Mouse (Mus musculus): ENCODE data around the gene Natd1. TPM values are rescaled to one million over a fixed set of nuclear protein-coding genes. Genes with fewer than 3 reads are reported as not detected.
"Not testable (repeated sequence)": the region's sequence is repeated elsewhere in the genome, so short reads cannot be mapped to it uniquely, and the experiment has no call there.

Natd1 gene
- polyA plus RNA-seq, 1 experiment from 2014 or later, result 14.2 TPM

- Histone ChIP-seq H3K27me3 (no peaks in the 10 kb centered on the region), H3K4me3 (replicated peaks) (no peak overlapping the region), H3K9ac (replicated peaks) (no peak overlapping the region), H3K4me1 (replicated peaks) (no peaks in the 10 kb centered on the region), H3K27ac (no peak overlapping the region), H3K4me2 (no peak overlapping the region), H3K36me3 (no peaks in the 10 kb centered on the region), H3K9me3 (no peaks in the 10 kb centered on the region)
- 47% methylated on average over 6 of the region's 6 CpGs for WGBS
- no peak for ATAC-seq (ENCODE audit: insufficient number of reproducible peaks, insufficient read depth, low FRiP score, low TSS enrichment, low read depth)
Observed at GRCm38 (mm10) chr11:60890286-60890685, 24.3 kb downstream of the Natd1 start.

GRCm38 (mm10) chr11:60889861-60890260 lies 24.7 kb downstream of the Natd1 start:
- ATAC-seq (ENCODE audit: insufficient number of reproducible peaks, insufficient read depth, low FRiP score, low TSS enrichment, low read depth), result no peak
- no peak overlapping the region for H3K4me3 ChIP-seq (replicated peaks)
- 57% methylated on average over 2 of the region's 2 CpGs for WGBS
- H3K27ac ChIP-seq, result no peak overlapping the region
- no peaks in the 10 kb centered on the region for H3K4me1 ChIP-seq (replicated peaks)
- H3K36me3 ChIP-seq, result no peaks in the 10 kb centered on the region
- H3K9ac ChIP-seq (replicated peaks), result no peak overlapping the region
- H3K9me3 ChIP-seq, result no peaks in the 10 kb centered on the region
- H3K4me2 ChIP-seq, result no peak overlapping the region
- no peaks in the 10 kb centered on the region for H3K27me3 ChIP-seq

GRCm38 (mm10) chr11:60886986-60887385 lies 27.6 kb downstream of the Natd1 start:
- not testable (repeated sequence) for H3K9me3 ChIP-seq; H3K27me3 ChIP-seq; H3K27ac ChIP-seq; H3K4me3 ChIP-seq (replicated peaks); H3K36me3 ChIP-seq; ATAC-seq (ENCODE audit: insufficient number of reproducible peaks, insufficient read depth, low FRiP score, low TSS enrichment, low read depth); H3K4me2 ChIP-seq; H3K9ac ChIP-seq (replicated peaks); H3K4me1 ChIP-seq (replicated peaks)
- WGBS, result 90% methylated on average over 3 of the region's 3 CpGs

GRCm38 (mm10) chr11:60882386-60882785 lies 32.2 kb downstream of the Natd1 start:
- Histone ChIP-seq H3K4me2 (no peak overlapping the region), H3K27me3 (no peaks in the 10 kb centered on the region), H3K4me3 (replicated peaks) (no peak overlapping the region), H3K9ac (replicated peaks) (no peak overlapping the region), H3K36me3 (no peaks in the 10 kb centered on the region), H3K27ac (no peak overlapping the region), H3K9me3 (no peaks in the 10 kb centered on the region), H3K4me1 (replicated peaks) (peaks cover 12% of the 10 kb centered on the region)
- ATAC-seq (ENCODE audit: insufficient number of reproducible peaks, insufficient read depth, low FRiP score, low TSS enrichment, low read depth), result no peak
- 77% methylated on average over 3 of the region's 3 CpGs for WGBS

GRCm38 (mm10) chr11:60880559-60880958 lies 34.0 kb downstream of the Natd1 start:
- ATAC-seq (ENCODE audit: insufficient number of reproducible peaks, insufficient read depth, low FRiP score, low TSS enrichment, low read depth), result no peak
- no peak overlapping the region for H3K27ac ChIP-seq
- peaks cover 4% of the 10 kb centered on the region; the same call in 1 of the 2 replicates for H3K36me3 ChIP-seq
- H3K9ac ChIP-seq (replicated peaks), result no peak overlapping the region
- H3K4me3 ChIP-seq (replicated peaks), result no peak overlapping the region
- peaks cover 26% of the 10 kb centered on the region for H3K4me1 ChIP-seq (replicated peaks)
- H3K27me3 ChIP-seq, result no peaks in the 10 kb centered on the region
- H3K9me3 ChIP-seq, result no peaks in the 10 kb centered on the region
- WGBS, result 94% methylated on average over 4 of the region's 4 CpGs
- no peak overlapping the region for H3K4me2 ChIP-seq

- Histone ChIP-seq H3K27ac (peak overlapping the region; percentile 90), H3K27me3 (no peaks in the 10 kb centered on the region), H3K9me3 (no peaks in the 10 kb centered on the region), H3K4me1 (replicated peaks) (peaks cover 29% of the 10 kb centered on the region), H3K4me3 (replicated peaks) (peak overlapping the region; percentile 97), H3K4me2 (peak overlapping the region; percentile 71), H3K36me3 (peaks cover 13% of the 10 kb centered on the region), H3K9ac (replicated peaks) (peak overlapping the region; percentile 92)
- WGBS, result 1% methylated on average over 11 of the region's 11 CpGs
- ATAC-seq (ENCODE audit: insufficient number of reproducible peaks, insufficient read depth, low FRiP score, low TSS enrichment, low read depth), result no peak
Observed at GRCm38 (mm10) chr11:60879423-60879822, 35.1 kb downstream of the Natd1 start.

- Histone ChIP-seq H3K9ac (replicated peaks) (peak within 1 kb of the TSS; percentile 92), H3K36me3 (peaks cover 18% of the 10 kb centered on the region)
- WGBS, result under 1% methylated on average over 62 of the region's 62 CpGs
Observed at GRCm38 (mm10) chr11:60878675-60879294, 35.8 kb downstream of the Natd1 start, which contains the start of gene Tmem11. Gene Tmem11, minus strand, starts transcription at chr11:60879272.

GRCm38 (mm10) chr11:60878056-60878612 lies 36.4 kb downstream of the Natd1 start:
- peaks cover 37% of the 10 kb centered on the region for H3K4me1 ChIP-seq (replicated peaks)
- peak overlapping the region; percentile 71 for H3K4me2 ChIP-seq
- H3K27me3 ChIP-seq, result no peaks in the 10 kb centered on the region
- H3K9me3 ChIP-seq, result no peaks in the 10 kb centered on the region
- H3K27ac ChIP-seq, result peak overlapping the region; percentile 90
- peak; percentile 64 for ATAC-seq (ENCODE audit: insufficient number of reproducible peaks, insufficient read depth, low FRiP score, low TSS enrichment, low read depth)
- H3K4me3 ChIP-seq (replicated peaks), result peak overlapping the region; percentile 97
- WGBS, result under 1% methylated on average over 51 of the region's 52 CpGs
- peak overlapping the region; percentile 92 for H3K9ac ChIP-seq (replicated peaks)
- peaks cover 19% of the 10 kb centered on the region for H3K36me3 ChIP-seq

More at GRCm38 (mm10) chr11:60878675-60879294, 35.8 kb downstream of the Natd1 start, which contains the start of gene Tmem11:
- Histone ChIP-seq H3K27ac (peak within 1 kb of the TSS; percentile 90), H3K4me1 (replicated peaks) (peaks cover 36% of the 10 kb centered on the region), H3K9me3 (no peaks in the 10 kb centered on the region), H3K4me2 (peak within 1 kb of the TSS; percentile 71), H3K27me3 (no peaks in the 10 kb centered on the region), H3K4me3 (replicated peaks) (peak within 1 kb of the TSS; percentile 97)
- ATAC-seq (ENCODE audit: insufficient number of reproducible peaks, insufficient read depth, low FRiP score, low TSS enrichment, low read depth), result peak; percentile 99

- 86% methylated on average over 6 of the region's 6 CpGs for WGBS
- Histone ChIP-seq H3K27ac (no peak overlapping the region), H3K9me3 (no peaks in the 10 kb centered on the region), H3K9ac (replicated peaks) (no peak overlapping the region), H3K4me1 (replicated peaks) (peaks cover 28% of the 10 kb centered on the region), H3K4me2 (no peak overlapping the region), H3K36me3 (peaks cover 39% of the 10 kb centered on the region), H3K27me3 (no peaks in the 10 kb centered on the region), H3K4me3 (replicated peaks) (no peak overlapping the region)
- ATAC-seq (ENCODE audit: insufficient number of reproducible peaks, insufficient read depth, low FRiP score, low TSS enrichment, low read depth), result no peak
Observed at GRCm38 (mm10) chr11:60873101-60873500, 41.4 kb downstream of the Natd1 start.

- 75% methylated on average over 4 of the region's 4 CpGs for WGBS
- Histone ChIP-seq H3K27ac (no peak overlapping the region), H3K9ac (replicated peaks) (no peak overlapping the region), H3K4me1 (replicated peaks) (peaks cover 15% of the 10 kb centered on the region), H3K9me3 (no peaks in the 10 kb centered on the region), H3K27me3 (no peaks in the 10 kb centered on the region), H3K36me3 (peaks cover 44% of the 10 kb centered on the region), H3K4me3 (replicated peaks) (no peak overlapping the region), H3K4me2 (no peak overlapping the region)
- no peak for ATAC-seq (ENCODE audit: insufficient number of reproducible peaks, insufficient read depth, low FRiP score, low TSS enrichment, low read depth)
Observed at GRCm38 (mm10) chr11:60871409-60871808, 43.1 kb downstream of the Natd1 start.

GRCm38 (mm10) chr11:60869471-60869870 lies 45.1 kb downstream of the Natd1 start:
- H3K9ac ChIP-seq (replicated peaks); H3K9me3 ChIP-seq; H3K4me1 ChIP-seq (replicated peaks); H3K4me3 ChIP-seq (replicated peaks); H3K27me3 ChIP-seq; ATAC-seq (ENCODE audit: insufficient number of reproducible peaks, insufficient read depth, low FRiP score, low TSS enrichment, low read depth); H3K4me2 ChIP-seq; H3K27ac ChIP-seq: not testable (repeated sequence)
- WGBS, result 96% methylated on average over 6 of the region's 6 CpGs
- H3K36me3 ChIP-seq, result peaks cover 45% of the 10 kb centered on the region

GRCm38 (mm10) chr11:60867904-60868303 lies 46.6 kb downstream of the Natd1 start:
- WGBS, result 83% methylated on average over 8 of the region's 8 CpGs
- no peak overlapping the region for H3K4me2 ChIP-seq
- H3K4me1 ChIP-seq (replicated peaks), result peaks cover 9% of the 10 kb centered on the region
- peaks cover 52% of the 10 kb centered on the region for H3K36me3 ChIP-seq
- H3K4me3 ChIP-seq (replicated peaks), result no peak overlapping the region
- H3K27ac ChIP-seq, result no peak overlapping the region
- H3K9ac ChIP-seq (replicated peaks), result no peak overlapping the region
- ATAC-seq (ENCODE audit: insufficient number of reproducible peaks, insufficient read depth, low FRiP score, low TSS enrichment, low read depth), result no peak
- no peaks in the 10 kb centered on the region for H3K9me3 ChIP-seq
- no peaks in the 10 kb centered on the region for H3K27me3 ChIP-seq

All from limb, embryonic 12.5 days (tissue).